Mouse (Mus musculus): ENCODE data around the gene Exoc3l4. TPM values are rescaled to one million over a fixed set of nuclear protein-coding genes. Genes with fewer than 3 reads are reported as not detected.

Gene Exoc3l4
- total and polyA plus RNA-seq, 3 experiments = 0.04 to 0.17 TPM; not detected in 1

GRCm38 (mm10) chr12:111371905-111372304 lies 44.9 kb upstream of the Exoc3l4 start:
- no peak overlapping the region for H3K27ac ChIP-seq (ENCODE audit: control insufficient read depth, low read depth, low read length)
- H3K27me3 ChIP-seq (ENCODE audit: control insufficient read depth in 1 of 2, insufficient read depth in 2 of 2, low read length in 2 of 2) = peaks cover 5% of the 10 kb centered on the region in 2 experiments; a peak in 3 of 4 replicates
- H3K4me1 ChIP-seq (ENCODE audit: control insufficient read depth in 1 of 2, insufficient read depth in 2 of 2, low read length in 2 of 2) = no peaks in the 10 kb centered on the region
- H3K9me3 ChIP-seq (replicated peaks; ENCODE audit: insufficient read depth, low read length) = no peaks in the 10 kb centered on the region
- DNase-seq (ENCODE audit: low read depth, low spot score) = no peak
- no peak overlapping the region for H3K9ac ChIP-seq (ENCODE audit: control insufficient read depth, low read depth, low read length, poor library complexity, severe bottlenecking)
- no peak overlapping the region for H3K4me3 ChIP-seq (ENCODE audit: control insufficient read depth in 1 of 2, insufficient read depth in 1 of 2, low read depth in 2 of 2, low read length in 2 of 2)
- H3K36me3 ChIP-seq (ENCODE audit: control insufficient read depth in 1 of 2, insufficient read depth in 2 of 2, low read length in 2 of 2) = no peaks in the 10 kb centered on the region
- no peaks in the 10 kb centered on the region for H3K79me2 ChIP-seq (ENCODE audit: control insufficient read depth, insufficient read depth, low read length, poor library complexity)
- TF ChIP-seq ELF1 (IDR thresholded peaks at IDR 0.05; ENCODE audit: low read depth, low read length) (no peak), ZMIZ1 (IDR thresholded peaks at IDR 0.05; ENCODE audit: low read depth, low read length) (no peak), POLR2AphosphoS5 (IDR thresholded peaks at IDR 0.05; ENCODE audit: borderline replicate concordance, low read depth, low read length) (no peak), POLR2AphosphoS2 (IDR thresholded peaks at IDR 0.05; ENCODE audit: low read length) (no peak), NRF1 (IDR thresholded peaks at IDR 0.05; ENCODE audit: insufficient read depth, low read depth, low read length, poor library complexity, severe bottlenecking) (no peak), JUND (IDR thresholded peaks at IDR 0.05; ENCODE audit: low read depth, low read length) (no peak), CHD1 (IDR thresholded peaks at IDR 0.05; ENCODE audit: low read depth, low read length) (no peak), POLR2A (IDR thresholded peaks at IDR 0.05; ENCODE audit: control insufficient read depth in 1 of 2, insufficient read depth in 1 of 2, low read depth in 1 of 2, low read length in 2 of 2, poor library complexity in 1 of 2) (no peak), MAX (IDR thresholded peaks at IDR 0.05; ENCODE audit: low read length) (no peak), UBTF (IDR thresholded peaks at IDR 0.05; ENCODE audit: borderline replicate concordance, insufficient read depth, low read depth, low read length) (no peak), GABPA (IDR thresholded peaks at IDR 0.05; ENCODE audit: low read depth, low read length) (no peak), HCFC1 (IDR thresholded peaks at IDR 0.05; ENCODE audit: low read depth, low read length) (no peak), MEF2A (IDR thresholded peaks at IDR 0.05; ENCODE audit: extremely low read depth, insufficient replicate concordance, low read depth, low read length, poor library complexity, severe bottlenecking) (no peak)

DNA sequence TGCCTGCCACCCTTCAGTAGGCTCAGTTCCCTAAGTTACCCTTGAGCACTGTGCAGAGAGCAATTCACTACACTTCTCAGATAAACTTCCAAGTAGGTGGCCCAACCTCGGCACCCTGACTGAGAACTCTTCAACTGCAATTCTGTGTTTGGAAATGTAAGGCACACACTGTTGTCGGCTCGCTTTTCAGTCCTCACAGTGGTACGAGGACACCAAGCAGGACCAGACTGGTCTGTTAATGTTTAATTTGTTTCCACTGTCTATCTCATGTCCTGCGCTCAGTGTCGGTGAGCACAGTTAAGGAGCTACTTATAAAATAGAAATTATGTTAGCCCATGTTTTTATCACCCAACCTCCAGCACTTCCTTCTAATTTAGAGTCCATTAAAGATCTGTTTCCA lies 43.4 kb upstream of the Exoc3l4 start:
- H3K4me1 ChIP-seq (ENCODE audit: control insufficient read depth in 1 of 2, insufficient read depth in 2 of 2, low read length in 2 of 2) = no peaks in the 10 kb centered on the region
- H3K27ac ChIP-seq (ENCODE audit: control insufficient read depth, low read depth, low read length) = no peak overlapping the region
- H3K79me2 ChIP-seq (ENCODE audit: control insufficient read depth, insufficient read depth, low read length, poor library complexity) = no peaks in the 10 kb centered on the region
- no peak for DNase-seq (ENCODE audit: low read depth, low spot score)
- H3K36me3 ChIP-seq (ENCODE audit: control insufficient read depth in 1 of 2, insufficient read depth in 2 of 2, low read length in 2 of 2) = no peaks in the 10 kb centered on the region
- TF ChIP-seq SMC3 (IDR thresholded peaks at IDR 0.05; ENCODE audit: low read depth, low read length) (no peak), ZKSCAN1 (IDR thresholded peaks at IDR 0.05; ENCODE audit: low read depth, low read length) (no peak), SIN3A (IDR thresholded peaks at IDR 0.05; ENCODE audit: low read length) (no peak), BHLHE40 (IDR thresholded peaks at IDR 0.05; ENCODE audit: borderline replicate concordance, low read depth, low read length) (no peak), ZC3H11A (IDR thresholded peaks at IDR 0.05; ENCODE audit: low read depth, low read length) (no peak), HCFC1 (IDR thresholded peaks at IDR 0.05; ENCODE audit: low read depth, low read length) (no peak), MYB (IDR thresholded peaks at IDR 0.05; ENCODE audit: low read depth, low read length) (no peak), EP300 (IDR thresholded peaks at IDR 0.05; ENCODE audit: low read depth in 1 of 2, low read length in 2 of 2) (no peak), JUND (IDR thresholded peaks at IDR 0.05; ENCODE audit: low read depth, low read length) (no peak), MAZ (IDR thresholded peaks at IDR 0.05; ENCODE audit: low read depth, low read length) (no peak), POLR2AphosphoS2 (IDR thresholded peaks at IDR 0.05; ENCODE audit: low read length) (no peak), ZNF384 (IDR thresholded peaks at IDR 0.05; ENCODE audit: low read depth, low read length) (no peak), NRF1 (IDR thresholded peaks at IDR 0.05; ENCODE audit: insufficient read depth, low read depth, low read length, poor library complexity, severe bottlenecking) (no peak), USF1 (IDR thresholded peaks at IDR 0.05; ENCODE audit: low read depth, low read length) (no peak), ETS1 (IDR thresholded peaks at IDR 0.05; ENCODE audit: low read depth, low read length) (no peak), RCOR1 (IDR thresholded peaks at IDR 0.05; ENCODE audit: low read depth, low read length) (no peak), MYC (IDR thresholded peaks at IDR 0.05; ENCODE audit: low read depth, low read length) (no peak), MAX (IDR thresholded peaks at IDR 0.05; ENCODE audit: low read length) (no peak), CHD1 (IDR thresholded peaks at IDR 0.05; ENCODE audit: low read depth, low read length) (no peak)
- H3K27me3 ChIP-seq (ENCODE audit: control insufficient read depth in 1 of 2, insufficient read depth in 2 of 2, low read length in 2 of 2) = peaks cover 5% of the 10 kb centered on the region in 2 experiments; a peak in 3 of 4 replicates
- no peak overlapping the region for H3K9ac ChIP-seq (ENCODE audit: control insufficient read depth, low read depth, low read length, poor library complexity, severe bottlenecking)
- H3K4me3 ChIP-seq (ENCODE audit: control insufficient read depth in 1 of 2, insufficient read depth in 1 of 2, low read depth in 2 of 2, low read length in 2 of 2) = no peak overlapping the region
- H3K9me3 ChIP-seq (replicated peaks; ENCODE audit: insufficient read depth, low read length) = no peaks in the 10 kb centered on the region
